Mouse (Mus musculus) kidney, embryonic 16.5 days (tissue): Measurements from ENCODE around the gene Rps29. TPM values are rescaled to one million over a fixed set of nuclear protein-coding genes. Genes with fewer than 3 reads are reported as not detected.
"Not testable (repeated sequence)": the region's sequence is repeated elsewhere in the genome, so short reads cannot be mapped to it uniquely, and the experiment has no call there.

Experiments used
- ATAC-seq: fragments of 200-750 bp; cut with Nextera tagmentation; 2 replicates; pipeline ENCODE4 v1.8.0; 2017; ENCODE audit warnings: moderate TSS enrichment; ENCODE audit not compliant: low FRiP score, low TSS enrichment
- H3K27ac ChIP-seq: fragments of 300-500 bp; sonication (generic); 2 replicates; pipeline ENCODE4 v1.5.1; 2014; ENCODE audit warnings: low read length
- H3K27me3 ChIP-seq: fragments of 300-500 bp; sonication (generic); 2 replicates; pipeline ENCODE4 v1.6.1; 2014; ENCODE audit warnings: low read length, control low read depth, mixed read lengths; ENCODE audit not compliant: insufficient read depth
- H3K36me3 ChIP-seq: fragments of 300-500 bp; sonication (generic); 2 replicates; pipeline ENCODE4 v1.6.1; 2014; ENCODE audit warnings: low read length, control low read depth, mixed read lengths; ENCODE audit not compliant: insufficient read depth
- H3K4me1 ChIP-seq: fragments of 300-500 bp; sonication (generic); 2 replicates; pipeline ENCODE4 v1.6.1; 2014; ENCODE audit warnings: low read length, control low read depth, mixed read lengths; ENCODE audit not compliant: insufficient read depth
- H3K4me2 ChIP-seq: fragments of 300-500 bp; sonication (generic); replicated peaks from 2 replicates; pipeline ENCODE4 v1.6.1; 2014; ENCODE audit warnings: low read depth, low read length
- H3K4me3 ChIP-seq: fragments of 300-500 bp; sonication (generic); 2 replicates; pipeline ENCODE4 v1.5.1; 2014; ENCODE audit warnings: mild to moderate bottlenecking, low read length
- H3K9ac ChIP-seq: fragments of 300-500 bp; sonication (generic); replicated peaks from 2 replicates; pipeline ENCODE4 v1.6.1; 2014; ENCODE audit warnings: low read length
- H3K9me3 ChIP-seq: fragments of 300-500 bp; sonication (generic); 2 replicates; pipeline ENCODE4 v1.6.1; 2016; ENCODE audit warnings: low read length, control low read depth
- WGBS: fragments of 180-500 bp; shearing (Covaris S2); extraction: QIAGEN DNeasy Blood & Tissue Kit; methylation state at CpG from one replicate; pipeline ENCODE4 v1.1.7; 2014; 5-methylcytosine and 5-hydroxymethylcytosine counted together
- polyA plus RNA-seq: library from polyadenylated mRNA; unstranded; fragments of >200 nt; fragmentation: Nextera tagmentation; extraction: Ambion mirVana; gene quantifications from 2 replicates; pipeline ENCODE4 v1.2.1, GENCODE M21; 2015

Gene Rps29
- polyA plus RNA-seq, 1 experiment from 2014 or later: 1,392 TPM

DNA sequence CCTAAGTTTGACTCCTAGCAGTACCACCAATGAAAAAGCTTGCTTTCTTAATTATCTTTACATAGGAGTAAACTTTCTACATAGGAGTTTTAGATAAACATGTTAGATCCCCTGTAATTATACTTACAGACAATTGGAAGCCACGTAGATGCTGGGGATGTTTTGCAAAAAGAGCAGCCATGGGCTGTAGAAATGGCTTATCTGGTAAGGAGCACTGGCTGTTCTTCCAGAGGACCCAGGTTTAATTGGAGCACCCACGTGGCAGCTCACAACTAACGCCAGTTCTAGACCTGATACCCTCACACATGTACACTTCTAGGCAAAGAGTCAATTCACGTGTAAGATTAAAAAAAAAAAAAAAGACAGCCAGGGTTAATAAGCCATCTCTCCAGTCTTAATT is 22.8 kb upstream of the Rps29 start:
- H3K4me3 ChIP-seq: no peak overlapping the region
- WGBS: 88% methylated on average over 4 of the region's 4 CpGs
- H3K4me2 ChIP-seq: no peak overlapping the region
- ATAC-seq: no peak
- no peaks in the 10 kb centered on the region for H3K9me3 ChIP-seq
- H3K9ac ChIP-seq: no peak overlapping the region
- H3K36me3 ChIP-seq: peaks cover 17% of the 10 kb centered on the region; the same call in 1 of the 2 replicates
- no peak overlapping the region for H3K27ac ChIP-seq
- H3K27me3 ChIP-seq: no peaks in the 10 kb centered on the region
- peaks cover 13% of the 10 kb centered on the region for H3K4me1 ChIP-seq

- H3K4me2 ChIP-seq: no peak overlapping the region
- no peaks in the 10 kb centered on the region for H3K27me3 ChIP-seq
- WGBS: 70% methylated on average over 12 of the region's 12 CpGs
- H3K36me3 ChIP-seq: peaks cover 22% of the 10 kb centered on the region; the same call in 1 of the 2 replicates
- H3K9me3 ChIP-seq: no peaks in the 10 kb centered on the region
- no peak overlapping the region for H3K4me3 ChIP-seq
- H3K4me1 ChIP-seq: no peaks in the 10 kb centered on the region
- no peak overlapping the region for H3K27ac ChIP-seq
- no peak overlapping the region for H3K9ac ChIP-seq
- no peak for ATAC-seq
Measured at GRCm38 (mm10) chr12:69179371-69179770, 20.4 kb upstream of the Rps29 start.

DNA sequence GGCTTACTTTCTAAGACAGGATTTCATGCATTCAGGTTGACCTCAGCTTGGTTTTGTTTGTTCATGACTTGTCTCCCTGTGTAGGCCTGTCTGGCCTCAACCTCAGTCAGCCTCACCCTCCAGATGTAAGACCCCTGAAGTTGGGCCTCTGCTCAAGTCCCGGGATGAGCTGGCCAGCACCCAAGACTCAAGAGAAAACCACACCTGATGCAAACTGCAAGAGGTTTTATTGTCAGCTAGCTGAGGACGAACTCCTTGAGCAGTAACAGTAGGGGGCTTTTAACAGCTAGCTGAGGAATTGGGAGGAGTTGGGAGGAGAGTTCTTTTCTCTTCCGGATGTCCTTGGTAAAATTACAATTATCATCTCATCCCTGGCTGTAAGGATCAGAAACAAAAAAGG is 18.5 kb upstream of the Rps29 start:
- Histone ChIP-seq H3K36me3 (peaks cover 31% of the 10 kb centered on the region; the same call in 1 of the 2 replicates), H3K4me1 (no peaks in the 10 kb centered on the region), H3K9me3 (no peaks in the 10 kb centered on the region), H3K27me3 (no peaks in the 10 kb centered on the region), H3K4me2 (no peak overlapping the region), H3K9ac (no peak overlapping the region), H3K4me3 (no peak overlapping the region), H3K27ac (no peak overlapping the region)
- WGBS: 85% methylated on average over 3 of the region's 3 CpGs
- ATAC-seq: no peak

- WGBS: 93% methylated on average over 3 of the region's 3 CpGs
- H3K36me3 ChIP-seq: peaks cover 31% of the 10 kb centered on the region; the same call in 1 of the 2 replicates
- H3K4me3 ChIP-seq: no peak overlapping the region
Measured at GRCm38 (mm10) chr12:69175975-69176374, 17.0 kb upstream of the Rps29 start.

GRCm38 (mm10) chr12:69171307-69171706 is 12.3 kb upstream of the Rps29 start:
- H3K4me2 ChIP-seq: no peak overlapping the region
- no peak for ATAC-seq
- WGBS: 95% methylated on average over 2 of the region's 2 CpGs

More at GRCm38 (mm10) chr12:69175975-69176374, 17.0 kb upstream of the Rps29 start:
- no peaks in the 10 kb centered on the region for H3K9me3 ChIP-seq
- H3K27me3 ChIP-seq: no peaks in the 10 kb centered on the region
- no peak overlapping the region for H3K27ac ChIP-seq
- H3K4me1 ChIP-seq: no peaks in the 10 kb centered on the region
- no peak overlapping the region for H3K4me2 ChIP-seq
- no peak overlapping the region for H3K9ac ChIP-seq
- ATAC-seq: no peak

DNA sequence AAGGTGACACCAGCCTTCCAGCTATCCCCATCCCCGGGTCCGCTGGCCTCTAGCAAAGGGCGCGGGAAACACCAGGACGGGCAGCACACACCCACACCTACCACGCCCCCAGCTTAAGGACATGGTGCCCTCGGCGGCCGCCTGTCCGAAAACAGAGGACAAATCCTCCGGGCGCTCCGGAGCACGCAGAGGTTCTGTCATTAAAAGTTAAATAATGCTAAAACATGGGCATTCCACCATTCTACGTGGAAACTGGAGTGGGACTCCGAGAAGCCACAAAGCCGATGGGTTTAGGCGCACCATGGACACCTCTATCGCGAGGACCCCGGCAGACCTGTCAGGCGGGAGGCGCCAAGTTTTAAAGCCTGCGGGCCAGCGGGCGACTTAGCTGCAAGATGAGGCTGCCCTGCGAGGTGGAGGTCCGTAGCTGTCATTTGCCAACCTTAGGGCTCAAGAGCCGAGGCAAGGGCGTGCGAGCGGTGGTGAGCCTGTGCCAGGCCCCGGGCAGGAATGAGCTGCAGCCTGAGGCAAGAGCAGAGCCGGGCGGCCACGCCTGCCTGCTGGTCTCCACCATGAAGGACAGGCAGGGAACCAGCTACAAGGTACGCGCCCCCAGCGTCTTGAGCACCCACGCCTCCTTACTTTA is 9.6 kb upstream of the Rps29 start, which contains the start of gene Lrr1:
TSS of gene Lrr1 (plus strand) at position 354 of the 646 bp plus-strand sequence.
- Histone ChIP-seq H3K4me3 (peak within 1 kb of the TSS; percentile 71), H3K4me2 (peak within 1 kb of the TSS; percentile 81), H3K9me3 (no peaks in the 10 kb centered on the region), H3K9ac (peak within 1 kb of the TSS; percentile 77), H3K27ac (peak within 1 kb of the TSS; percentile 88), H3K27me3 (no peaks in the 10 kb centered on the region), H3K4me1 (peaks cover 10% of the 10 kb centered on the region; the same call in 1 of the 2 replicates), H3K36me3 (0 out of 2 replicates have a peak, but pooled peaks cover 11% of the 10 kb centered on the region)
- WGBS: under 1% methylated on average over 40 of the region's 40 CpGs
- peak; percentile 96 for ATAC-seq

More at GRCm38 (mm10) chr12:69171307-69171706, 12.3 kb upstream of the Rps29 start:
- no peak overlapping the region for H3K27ac ChIP-seq
- H3K27me3 ChIP-seq: no peaks in the 10 kb centered on the region
- H3K9ac ChIP-seq: no peak overlapping the region
- peaks cover 10% of the 10 kb centered on the region; the same call in 1 of the 2 replicates for H3K4me1 ChIP-seq
- H3K36me3 ChIP-seq: 0 out of 2 replicates have a peak, but pooled peaks cover 21% of the 10 kb centered on the region
- no peaks in the 10 kb centered on the region for H3K9me3 ChIP-seq
- no peak overlapping the region for H3K4me3 ChIP-seq

GRCm38 (mm10) chr12:69167656-69168460 is 8.9 kb upstream of the Rps29 start:
- H3K9me3 ChIP-seq: no peaks in the 10 kb centered on the region
- 7% methylated on average over 18 of the region's 18 CpGs for WGBS
- ATAC-seq: peak; percentile 60
- H3K36me3 ChIP-seq: 0 out of 2 replicates have a peak, but pooled peaks cover 7% of the 10 kb centered on the region
- H3K27me3 ChIP-seq: no peaks in the 10 kb centered on the region
- H3K27ac ChIP-seq: peak overlapping the region; percentile 88; the same call in 1 of the 2 replicates
- peaks cover 10% of the 10 kb centered on the region; the same call in 1 of the 2 replicates for H3K4me1 ChIP-seq
- peak overlapping the region; percentile 77 for H3K9ac ChIP-seq
- H3K4me3 ChIP-seq: peak overlapping the region; percentile 71
- peak overlapping the region; percentile 81 for H3K4me2 ChIP-seq

- not testable (repeated sequence) for H3K27ac ChIP-seq, ATAC-seq, H3K36me3 ChIP-seq, H3K4me2 ChIP-seq, H3K27me3 ChIP-seq, H3K9ac ChIP-seq, H3K9me3 ChIP-seq, H3K4me3 ChIP-seq
- peaks cover 10% of the 10 kb centered on the region; the same call in 1 of the 2 replicates for H3K4me1 ChIP-seq
- 68% methylated on average over 8 of the region's 8 CpGs for WGBS
Measured at GRCm38 (mm10) chr12:69166861-69167581, 8.0 kb upstream of the Rps29 start.

- no peak overlapping the region for H3K27ac ChIP-seq
- H3K27me3 ChIP-seq: no peaks in the 10 kb centered on the region
- H3K4me1 ChIP-seq: peaks cover 10% of the 10 kb centered on the region; the same call in 1 of the 2 replicates
- no peaks in the 10 kb centered on the region for H3K36me3 ChIP-seq
- no peaks in the 10 kb centered on the region for H3K9me3 ChIP-seq
- 55% methylated on average over 3 of the region's 3 CpGs for WGBS
- no peak overlapping the region for H3K4me3 ChIP-seq
- no peak for ATAC-seq
- no peak overlapping the region for H3K4me2 ChIP-seq
- no peak overlapping the region for H3K9ac ChIP-seq
Measured at GRCm38 (mm10) chr12:69164904-69165303, 5.9 kb upstream of the Rps29 start.
